Mouse (Mus musculus): ENCODE data around the gene Gm17455.

Gene Gm17455

DNA sequence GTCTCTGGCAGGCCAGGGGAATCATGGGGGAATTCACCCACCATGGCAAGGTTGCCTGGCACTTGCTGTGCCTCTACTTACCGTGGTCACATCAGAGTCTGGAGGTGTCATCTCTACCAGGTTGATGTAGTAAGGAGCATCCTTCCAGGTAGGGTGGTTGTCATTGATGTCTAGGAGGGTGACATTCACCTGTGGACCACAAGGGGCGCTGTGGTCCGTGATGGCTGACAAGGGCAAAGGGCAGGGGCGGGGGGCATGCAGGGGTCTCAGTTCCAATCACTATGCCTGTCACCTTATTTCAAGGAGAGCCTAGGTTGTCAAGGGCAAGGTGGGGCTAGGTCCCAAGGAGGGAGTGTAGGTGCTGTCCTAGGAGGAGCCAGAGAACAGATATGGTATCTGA is 20.1 kb downstream of the Gm17455 start:
- no peak for DNase-seq (ENCODE audit: low read depth, low spot score)

DNA sequence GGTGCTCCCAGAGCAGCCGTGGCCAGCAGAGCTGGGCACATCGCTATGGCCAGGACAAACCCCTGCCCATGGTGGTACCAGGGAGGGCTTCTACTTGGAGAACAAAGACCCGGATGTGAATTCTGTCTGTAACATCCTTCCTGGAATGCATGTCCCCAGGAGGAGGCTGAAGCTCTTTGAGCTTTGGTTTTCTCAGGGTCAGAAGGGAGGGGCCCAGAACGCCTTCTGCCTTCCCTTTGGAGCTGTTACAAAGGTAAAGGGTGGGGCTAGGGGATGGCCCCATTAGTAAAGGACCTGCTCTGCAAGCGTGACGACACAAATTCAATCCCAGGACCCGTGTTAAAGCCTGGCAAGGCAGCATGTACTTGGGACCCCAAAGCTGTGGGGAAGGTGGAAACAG is 23.2 kb downstream of the Gm17455 start:
- DNase-seq (ENCODE audit: low read depth, low spot score): no peak

DNA sequence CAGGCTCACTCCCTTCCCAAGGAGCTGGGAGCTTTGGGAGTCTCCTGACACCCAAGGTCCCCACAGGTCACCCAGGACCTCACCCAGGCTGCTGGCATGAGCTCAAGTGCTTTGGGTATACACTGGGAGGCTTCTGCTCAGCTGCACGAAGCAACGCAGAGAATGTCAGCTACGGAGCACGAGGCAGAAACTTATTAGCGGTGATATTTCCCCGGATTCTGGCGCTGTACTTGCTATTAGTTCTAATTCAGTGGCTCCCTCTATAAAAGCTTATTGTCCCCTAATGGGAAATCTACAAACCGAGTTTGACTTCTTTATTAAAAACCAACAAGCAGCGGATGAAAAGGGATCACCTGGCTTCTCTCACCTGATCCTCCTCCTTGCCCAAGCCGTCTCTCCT is 30.5 kb downstream of the Gm17455 start:
- no peak for DNase-seq (ENCODE audit: low read depth, low spot score)

DNA sequence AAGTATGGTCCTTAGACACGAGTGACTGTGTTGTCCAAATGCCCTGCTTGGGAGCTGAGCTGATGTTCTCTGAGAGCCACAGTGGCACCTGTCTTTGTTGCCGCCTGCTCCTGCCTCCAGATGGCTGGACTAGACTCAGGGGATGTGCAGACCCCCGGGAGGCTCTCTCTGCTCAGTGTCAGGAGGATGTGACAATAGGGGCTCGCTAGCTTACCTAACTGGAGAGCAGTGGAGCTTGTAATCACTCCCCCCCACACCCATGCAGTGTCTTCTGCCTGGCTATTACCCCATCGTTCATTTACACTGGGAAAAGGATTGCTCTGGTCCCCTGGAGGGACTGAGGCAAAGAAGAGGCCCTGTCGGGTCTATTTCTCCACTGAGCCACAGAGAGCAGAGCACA is 31.1 kb downstream of the Gm17455 start:
- DNase-seq (ENCODE audit: low read depth, low spot score): no peak

DNA sequence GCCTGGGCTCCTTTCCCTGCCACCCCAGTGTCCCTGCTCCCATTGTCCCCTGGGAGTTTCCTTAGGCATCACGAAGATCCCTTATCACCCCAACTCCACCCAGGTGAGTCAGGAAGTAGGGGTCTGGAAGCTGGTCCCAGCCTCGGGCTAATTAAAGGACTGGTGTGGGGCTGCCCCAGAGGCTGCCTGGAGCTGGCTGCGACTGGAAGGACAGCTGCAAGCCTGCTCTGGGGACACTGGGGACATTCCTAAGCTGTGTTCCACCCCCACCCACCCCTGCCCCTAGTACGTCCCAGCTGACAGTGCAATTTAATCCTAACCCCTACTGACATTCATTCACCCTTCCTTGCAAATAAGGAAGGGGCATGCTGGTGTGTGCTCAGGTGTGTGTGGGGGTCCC is 33.2 kb downstream of the Gm17455 start:
- DNase-seq (ENCODE audit: low read depth, low spot score): no peak

DNA sequence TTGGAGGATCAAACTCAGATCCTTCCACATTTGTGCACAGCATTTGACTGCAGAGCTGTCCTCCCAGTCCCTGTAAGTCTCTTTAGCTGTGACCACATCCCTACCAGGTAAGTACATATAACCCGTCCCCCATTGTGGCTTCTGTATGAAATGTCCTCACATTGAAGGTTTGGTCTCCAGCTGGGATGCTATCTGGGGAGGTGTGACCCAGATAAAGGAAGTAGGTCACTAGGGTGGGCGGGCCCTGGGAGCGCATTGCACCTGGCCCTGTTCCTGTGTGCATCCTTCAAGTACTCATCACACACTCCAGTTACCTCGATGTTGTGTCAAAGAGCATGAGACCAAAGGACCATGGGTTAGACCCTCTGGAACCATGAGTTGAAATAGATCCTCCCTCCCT is 42.8 kb downstream of the Gm17455 start:
- no peak for DNase-seq (ENCODE audit: low read depth, low spot score)

DNA sequence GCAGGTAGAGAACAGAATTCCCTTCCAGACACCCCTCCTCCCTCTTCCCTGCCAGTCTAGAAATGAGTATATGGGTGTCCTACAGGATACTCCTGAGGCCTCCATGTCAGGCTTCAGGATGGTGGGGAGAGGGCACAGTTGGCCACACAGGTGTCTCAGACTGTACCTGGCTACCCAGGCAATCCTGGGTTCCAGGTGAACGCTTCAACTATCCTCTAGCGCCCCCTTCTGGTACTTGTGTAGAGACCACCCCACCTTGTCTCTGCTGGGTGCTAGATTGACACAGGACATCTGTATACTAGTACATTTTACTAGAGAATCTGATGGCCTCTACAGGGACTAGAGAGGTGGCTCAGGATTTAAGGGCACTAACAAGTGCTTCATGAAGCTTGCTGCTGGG is 43.6 kb downstream of the Gm17455 start:
- DNase-seq (ENCODE audit: low read depth, low spot score): no peak

DNA sequence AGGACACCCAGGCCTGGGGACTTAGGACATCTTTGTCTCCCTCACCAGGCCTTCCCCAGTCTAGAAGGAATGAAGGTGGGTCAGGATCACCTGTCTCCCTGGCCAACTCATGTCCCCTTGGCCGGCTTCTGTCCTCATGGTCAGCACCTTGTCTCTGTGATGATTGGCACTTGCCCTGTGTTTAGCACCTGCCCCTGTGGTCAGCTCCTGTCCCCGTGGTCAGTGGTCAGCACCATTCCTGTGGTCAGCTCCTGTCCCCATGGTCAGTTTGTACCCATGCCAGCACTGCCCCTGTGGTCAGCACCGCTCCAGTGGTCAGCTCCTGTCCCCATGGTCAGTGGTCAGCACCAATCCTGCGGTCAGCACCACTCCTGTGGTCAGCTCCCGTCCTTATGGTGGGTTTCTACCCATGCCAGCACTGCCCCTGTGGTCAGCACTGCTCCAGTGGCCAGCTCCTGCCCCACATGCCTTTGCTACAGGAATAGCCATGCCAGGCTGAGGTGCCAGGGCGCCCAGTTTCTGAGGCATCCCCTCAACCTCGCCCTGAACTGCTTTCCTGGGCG is 45.6 kb downstream of the Gm17455 start:
- peak; percentile 2 for DNase-seq (ENCODE audit: low read depth, low spot score)

DNA sequence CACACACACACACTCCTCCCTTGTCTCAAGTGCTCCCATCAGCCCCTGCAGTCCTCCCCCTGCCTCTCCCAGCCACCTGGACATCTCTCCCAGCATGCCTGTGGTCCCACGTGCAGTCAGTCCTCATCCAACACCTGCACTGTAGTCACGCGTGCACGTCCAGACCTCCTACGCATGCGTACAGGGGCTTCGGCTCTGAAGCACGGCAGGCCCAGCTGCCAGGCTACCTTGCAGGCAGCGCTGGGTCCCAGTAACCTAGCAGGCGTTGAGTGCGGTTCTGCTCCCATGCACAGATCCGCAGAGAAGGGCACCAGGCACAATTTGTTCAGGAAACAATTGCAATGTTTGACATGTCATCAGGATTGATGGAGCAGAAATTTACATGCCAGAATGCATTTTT is 47.7 kb downstream of the Gm17455 start:
- no peak for DNase-seq (ENCODE audit: low read depth, low spot score)

Data from skeletal muscle tissue, adult 2 months (tissue).